Mouse (Mus musculus) monocyte, adult 2 months (primary cell): ENCODE results near the gene Cacnb4.
A peak's percentile ranks its signal among the peaks of the same experiment; 100 is the strongest.

Experiments used
- DNase-seq, 2 experiments: peaks; one replicate each; pipeline ENCODE4 v3.0.0; 2022; ENCODE audit warnings: low spot score in 2 of 2, low read depth in 1 of 2

Gene Cacnb4

GRCm38 (mm10) chr2:52424747-52425522 lies 251.7 kb downstream of the Cacnb4 start, which contains the start of gene Arl5a:
Arl5a (minus strand) TSS chr2:52424901.
- DNase-seq: peak; percentile 76 to 91

GRCm38 (mm10) chr2:52424248-52424728 lies 252.3 kb downstream of the Cacnb4 start:
- no peak for DNase-seq

- DNase-seq: no peak
These were observed 252.9 kb downstream of the Cacnb4 start for GRCm38 (mm10) chr2:52423611-52424247.

GRCm38 (mm10) chr2:52422871-52423610 lies 253.6 kb downstream of the Cacnb4 start:
- no peak for DNase-seq

- DNase-seq: no peak
These were observed 255.4 kb downstream of the Cacnb4 start for GRCm38 (mm10) chr2:52421197-52421596.

GRCm38 (mm10) chr2:52420001-52420710 lies 256.5 kb downstream of the Cacnb4 start:
- DNase-seq: no peak

GRCm38 (mm10) chr2:52419295-52419694 lies 257.3 kb downstream of the Cacnb4 start:
- no peak for DNase-seq

- no peak for DNase-seq
These were observed 264.1 kb downstream of the Cacnb4 start for GRCm38 (mm10) chr2:52412524-52413037.

GRCm38 (mm10) chr2:52406480-52406879 lies 270.2 kb downstream of the Cacnb4 start:
- DNase-seq: no peak

- DNase-seq: no peak
These were observed 271.4 kb downstream of the Cacnb4 start for GRCm38 (mm10) chr2:52405238-52405637.

GRCm38 (mm10) chr2:52394529-52394928 lies 282.1 kb downstream of the Cacnb4 start:
- DNase-seq: no peak

- no peak for DNase-seq
These were observed 286.1 kb downstream of the Cacnb4 start for GRCm38 (mm10) chr2:52390415-52390975.

GRCm38 (mm10) chr2:52389975-52390374 lies 286.7 kb downstream of the Cacnb4 start:
- no peak for DNase-seq

GRCm38 (mm10) chr2:52386451-52386850 lies 290.2 kb downstream of the Cacnb4 start:
- DNase-seq: no peak

GRCm38 (mm10) chr2:52386037-52386436 lies 290.6 kb downstream of the Cacnb4 start:
- no peak for DNase-seq

GRCm38 (mm10) chr2:52378848-52379261 lies 297.8 kb downstream of the Cacnb4 start:
- DNase-seq: no peak

GRCm38 (mm10) chr2:52378448-52378804 lies 298.2 kb downstream of the Cacnb4 start, which contains the start of gene Neb:
Neb (minus strand) TSS chr2:52378474.
- DNase-seq: no peak
